In the genomic region with DNA sequence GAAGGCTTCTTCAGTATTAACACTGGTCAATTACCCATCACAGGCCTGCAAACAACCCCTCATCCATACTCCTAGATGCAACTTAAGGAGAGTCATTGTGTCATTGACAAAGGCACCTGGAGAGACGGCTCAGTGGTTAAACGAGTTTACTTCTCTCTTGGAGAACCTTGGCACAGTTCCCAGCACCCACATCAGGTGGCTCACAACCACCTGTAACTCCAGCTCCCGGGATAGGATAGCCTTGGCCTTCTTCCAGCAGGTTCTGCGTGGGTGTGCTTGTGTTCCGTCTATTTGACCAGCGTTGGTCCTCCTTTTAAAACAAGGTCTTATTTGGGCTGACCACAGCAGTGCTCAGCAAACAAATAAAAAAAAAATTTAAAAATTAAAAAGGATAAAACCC, we compare ENCODE assay signal across 16 mouse cellular contexts.
DNase-seq lines count a peak whose midpoint lies in the region; TF ChIP-seq lines count a peak whose summit lies in the region.
"Had no signal": no experiment of that assay in that cellular context is flagged by ENCODE, and none has a peak within 500 bp of the region (broad histone marks: within the 10 kb centered on the region; RNA-seq: fewer than 3 reads in every experiment).

No protein-coding gene starts in this region.

- TF ChIP-seq CTCF in lung, adult 2 months (IDR thresholded peaks at IDR 0.05; ENCODE audit: insufficient read depth, low read length): no peak

- no peak for TF ChIP-seq POLR2A in lung, adult 2 months (IDR thresholded peaks at IDR 0.05; ENCODE audit: borderline replicate concordance, extremely low read depth, low read depth, low read length)

- H3K4me3 ChIP-seq in lung, adult 2 months (replicated peaks; ENCODE audit: extremely low read depth, low read depth, low read length): no peak overlapping the region
- H3K4me3 ChIP-seq: embryonic facial prominence, embryonic 13.5 days; forebrain, embryonic 10.5 days; heart, embryonic 10.5 days; hindbrain, embryonic 12.5 days had no signal

- peak; percentile 7 for DNase-seq in lung, adult 2 months
- no peak for DNase-seq in lung, postnatal 14 days
- DNase-seq in MN1 (ENCODE audit: low spot score): peak; percentile 30
- DNase-seq in fat pad, adult 2 months (ENCODE audit: extremely low read depth, low read depth, low spot score): peak; percentile 74
- DNase-seq in ovary, postnatal 36 days (ENCODE audit: low spot score): peak; percentile 18
- no peak for DNase-seq in layer of hippocampus, adult 11-12 months (ENCODE audit: low spot score)
- DNase-seq: adrenal gland, postnatal 10 days; cerebellum, adult 11 months; cerebellum, adult 8-10 months; gastrocnemius, postnatal 36 days; heart, adult 18-20 months; heart, postnatal 10 days had no signal

- WGBS in lung, adult 2 months: 59% methylated on average over 6 of the region's 6 CpGs

- 0 out of 2 replicates have a peak, but pooled peaks cover 2% of the 10 kb centered on the region for H3K4me1 ChIP-seq in lung, adult 2 months (ENCODE audit: control insufficient read depth, insufficient read depth, low read length)
- H3K4me1 ChIP-seq: hindbrain, embryonic 12.5 days had no signal

Comparison
In these comparisons a context has a peak if more than half of its experiments do, and no peak if none do; other contexts are left out.
1. DNase-seq: peak in lung, adult 2 months (single experiment), MN1 (single experiment), fat pad, adult 2 months (single experiment) and ovary, postnatal 36 days (single experiment); none in lung, postnatal 14 days (single experiment) and layer of hippocampus, adult 11-12 months (single experiment).